Mouse (Mus musculus) ZHBTc4 (cell line): Measurements from ENCODE around the gene Slc29a1.
A peak's percentile ranks its signal among the peaks of the same experiment; 100 is the strongest.

Experiments
- DNase-seq: peaks from one replicate; pipeline ENCODE4 v3.0.0-alpha.2; 2011; ENCODE audit warnings: low read depth, low spot score

Slc29a1 gene

GRCm38 (mm10) chr17:45572103-45573086 is 27.0 kb downstream of the Slc29a1 start:
- peak; percentile 96 for DNase-seq

GRCm38 (mm10) chr17:45569999-45570398 is 29.4 kb downstream of the Slc29a1 start:
- peak; percentile 57 for DNase-seq

- DNase-seq = peak; percentile 28
Observed at GRCm38 (mm10) chr17:45568990-45569389, 30.4 kb downstream of the Slc29a1 start.

GRCm38 (mm10) chr17:45567162-45567601 is 32.2 kb downstream of the Slc29a1 start:
- peak; percentile 75 for DNase-seq

GRCm38 (mm10) chr17:45566360-45567161 is 32.8 kb downstream of the Slc29a1 start:
- peak; percentile 76 for DNase-seq

GRCm38 (mm10) chr17:45566031-45566359 is 33.4 kb downstream of the Slc29a1 start:
- no peak for DNase-seq

- DNase-seq = peak; percentile 72
Observed at GRCm38 (mm10) chr17:45565103-45565502, 34.3 kb downstream of the Slc29a1 start.

- peak; percentile 69 for DNase-seq
Observed at GRCm38 (mm10) chr17:45564531-45565084, 34.8 kb downstream of the Slc29a1 start.

GRCm38 (mm10) chr17:45563655-45564530 is 35.5 kb downstream of the Slc29a1 start, which contains the start of gene Slc35b2:
TSS of gene Slc35b2 (plus strand) at chr17:45563874.
- DNase-seq = peak; percentile 97

GRCm38 (mm10) chr17:45563216-45563615 is 36.2 kb downstream of the Slc29a1 start:
- no peak for DNase-seq

- DNase-seq = no peak
Observed at GRCm38 (mm10) chr17:45559732-45560525, 39.5 kb downstream of the Slc29a1 start.

GRCm38 (mm10) chr17:45557998-45558862 is 41.2 kb downstream of the Slc29a1 start:
- DNase-seq = no peak

GRCm38 (mm10) chr17:45557246-45557824 is 42.1 kb downstream of the Slc29a1 start:
- no peak for DNase-seq

- DNase-seq = no peak
Observed at GRCm38 (mm10) chr17:45556514-45557245, 42.7 kb downstream of the Slc29a1 start.

- DNase-seq = no peak
Observed at GRCm38 (mm10) chr17:45556107-45556489, 43.3 kb downstream of the Slc29a1 start.

GRCm38 (mm10) chr17:45555452-45556106 is 43.8 kb downstream of the Slc29a1 start, which contains the start of gene Nfkbie:
TSS of gene Nfkbie (plus strand) at chr17:45555703.
- DNase-seq = peak; percentile 94

- DNase-seq = no peak
Observed at GRCm38 (mm10) chr17:45554420-45554819, 45.0 kb downstream of the Slc29a1 start.
